ENCODE assay signal across 15 mouse cellular contexts in the genomic region with DNA sequence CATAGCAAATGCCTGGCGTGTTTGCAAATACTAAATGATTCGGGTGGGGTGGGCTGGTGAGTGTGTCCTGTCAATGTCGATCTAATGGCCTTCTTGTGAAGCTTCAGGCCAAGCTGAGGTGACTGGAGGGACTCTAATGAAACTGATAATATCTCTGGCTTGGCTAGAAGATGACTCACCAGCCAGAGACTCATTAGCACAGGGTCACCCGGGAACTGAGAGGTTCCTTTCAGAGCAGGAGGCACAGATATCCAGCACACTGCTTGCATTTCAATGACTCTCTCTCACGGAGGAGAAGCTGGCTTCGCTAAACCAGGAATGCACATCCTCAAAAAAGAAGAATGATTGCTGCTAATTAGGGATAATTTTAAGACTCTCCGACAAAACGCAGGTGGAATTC.
DNase-seq lines count a peak whose midpoint lies in the region; ATAC-seq and TF ChIP-seq lines count a peak whose summit lies in the region.
"Had no signal": no experiment of that assay in that cellular context is flagged by ENCODE, and none has a peak within 500 bp of the region (broad histone marks: within the 10 kb centered on the region; RNA-seq: fewer than 3 reads in every experiment).

No protein-coding gene starts in this region.

- in situ Hi-C loops in CH12.LX (cut with MboI; ENCODE audit: low pct_ligation_motif_present, low pct_unique_long_range_greater_than_20kb, low sequenced_read_pairs), result no loop called here

- H3K27me3 ChIP-seq in forebrain, embryonic 16.5 days (replicated peaks; ENCODE audit: control insufficient read depth, insufficient read depth, low read length), result no peaks in the 10 kb centered on the region
- no peaks in the 10 kb centered on the region for H3K27me3 ChIP-seq in forebrain, embryonic 12.5 days
- no peaks in the 10 kb centered on the region for H3K27me3 ChIP-seq in CH12.LX (replicated peaks)
- H3K27me3 ChIP-seq in intestine, embryonic 16.5 days (replicated peaks; ENCODE audit: control insufficient read depth, insufficient read depth, low read length), result no peaks in the 10 kb centered on the region
- H3K27me3 ChIP-seq: limb, embryonic 12.5 days; liver, embryonic 15.5 days; Patski had no signal

- H3K79me2 ChIP-seq in CH12.LX (replicated peaks; ENCODE audit: control insufficient read depth, extremely low read depth, insufficient read depth, poor library complexity, severe bottlenecking), result no peaks in the 10 kb centered on the region

- no peak overlapping the region for H3K27ac ChIP-seq in forebrain, embryonic 16.5 days (ENCODE audit: low read length)
- H3K27ac ChIP-seq in forebrain, embryonic 12.5 days, result no peak overlapping the region
- no peak overlapping the region for H3K27ac ChIP-seq in CH12.LX (ENCODE audit: insufficient read depth, low read depth)
- no peak overlapping the region for H3K27ac ChIP-seq in intestine, embryonic 16.5 days (ENCODE audit: low read length)
- H3K27ac ChIP-seq: limb, embryonic 12.5 days; liver, embryonic 15.5 days had no signal

- no peak for TF ChIP-seq CTCF in CH12.LX (conservative IDR thresholded peaks at IDR 0.05 in 1 of 2, IDR thresholded peaks at IDR 0.05 in 1 of 2; ENCODE audit: low read depth in 2 of 2, low read length in 2 of 2)

- no peak for TF ChIP-seq POLR2A in CH12.LX (IDR thresholded peaks at IDR 0.05; ENCODE audit: low read depth, low read length)

- no peak overlapping the region for H3K9ac ChIP-seq in forebrain, embryonic 16.5 days (replicated peaks; ENCODE audit: low read depth, low read length)
- H3K9ac ChIP-seq in forebrain, embryonic 12.5 days, result no peak overlapping the region
- H3K9ac ChIP-seq in CH12.LX (ENCODE audit: insufficient read depth, low read depth), result no peak overlapping the region
- no peak overlapping the region for H3K9ac ChIP-seq in intestine, embryonic 16.5 days (ENCODE audit: low read depth, low read length)
- H3K9ac ChIP-seq: limb, embryonic 12.5 days; liver, embryonic 15.5 days had no signal

- no peaks in the 10 kb centered on the region for H3K36me3 ChIP-seq in forebrain, embryonic 16.5 days (ENCODE audit: control insufficient read depth, insufficient read depth)
- H3K36me3 ChIP-seq in forebrain, embryonic 12.5 days (replicated peaks), result no peaks in the 10 kb centered on the region
- no peaks in the 10 kb centered on the region for H3K36me3 ChIP-seq in CH12.LX (replicated peaks in 1 of 2; ENCODE audit: control insufficient read depth in 1 of 2, insufficient read depth in 1 of 2, low read length in 1 of 2)
- H3K36me3 ChIP-seq in intestine, embryonic 16.5 days (ENCODE audit: control insufficient read depth, insufficient read depth, low read length), result no peaks in the 10 kb centered on the region
- H3K36me3 ChIP-seq: limb, embryonic 12.5 days; liver, embryonic 15.5 days had no signal

- no peaks in the 10 kb centered on the region for H3K9me3 ChIP-seq in forebrain, embryonic 16.5 days (ENCODE audit: control insufficient read depth, low read length)
- no peaks in the 10 kb centered on the region for H3K9me3 ChIP-seq in forebrain, embryonic 12.5 days
- H3K9me3 ChIP-seq in CH12.LX (replicated peaks; ENCODE audit: low read length), result no peaks in the 10 kb centered on the region
- H3K9me3 ChIP-seq in intestine, embryonic 16.5 days (ENCODE audit: control insufficient read depth, low read length), result no peaks in the 10 kb centered on the region
- H3K9me3 ChIP-seq: limb, embryonic 12.5 days; liver, embryonic 15.5 days had no signal

- no peak overlapping the region for H3K4me3 ChIP-seq in forebrain, embryonic 16.5 days (replicated peaks; ENCODE audit: low read length)
- H3K4me3 ChIP-seq in forebrain, embryonic 12.5 days (replicated peaks), result no peak overlapping the region
- no peak overlapping the region for H3K4me3 ChIP-seq in CH12.LX (replicated peaks in 1 of 3; ENCODE audit: low read depth in 2 of 3, low read length in 2 of 3, poor library complexity in 1 of 3)
- H3K4me3 ChIP-seq in intestine, embryonic 16.5 days (ENCODE audit: low read length), result no peak overlapping the region
- H3K4me3 ChIP-seq: limb, embryonic 12.5 days; liver, embryonic 15.5 days had no signal

- ATAC-seq in forebrain, embryonic 16.5 days, result peak; percentile 55
- no peak for ATAC-seq in forebrain, embryonic 12.5 days (ENCODE audit: low FRiP score)
- ATAC-seq in intestine, embryonic 16.5 days, result no peak
- ATAC-seq: Patski had no signal

- intact Hi-C loops in left cerebral cortex, postnatal 25 days (cut with DNase I), result loop anchor here (5.0 kb wide), 1 partner anchor 251 kb away; no protein-coding TSS in a partner anchor

- dilution Hi-C loops in CH12.LX (cut with MboI; ENCODE audit: extremely low pct_ligation_motif_present, extremely low pct_unique_long_range_greater_than_20kb, low sequenced_read_pairs), result no loop called here

- peak; percentile 9 to 10 for DNase-seq in left cerebral cortex, postnatal 25 days (ENCODE audit: low spot score in 2 of 2)
- no peak for DNase-seq in left cerebral cortex, adult 18-20 months (ENCODE audit: low spot score in 2 of 2)
- no peak for DNase-seq in CH12.LX (ENCODE audit: extremely low read depth)
- DNase-seq in adrenal gland, postnatal 10 days, result peak; percentile 6
- DNase-seq in T-cell, adult 2 months (ENCODE audit: low spot score), result no peak
- DNase-seq: cerebellum, adult 8-10 months; embryo, embryonic 11 days; lung, postnatal 14 days; right cerebral cortex, postnatal 4 days had no signal

- no peak for TF ChIP-seq EP300 in CH12.LX (IDR thresholded peaks at IDR 0.05; ENCODE audit: low read length)

- no peak overlapping the region for H3K4me2 ChIP-seq in forebrain, embryonic 16.5 days (ENCODE audit: low read length)
- no peak overlapping the region for H3K4me2 ChIP-seq in forebrain, embryonic 12.5 days
- peak overlapping the region; percentile 51; the same call in 1 of the 2 replicates for H3K4me2 ChIP-seq in CH12.LX (ENCODE audit: insufficient read depth, low read depth, poor library complexity, severe bottlenecking)
- H3K4me2 ChIP-seq in intestine, embryonic 16.5 days (ENCODE audit: low read depth, low read length), result no peak overlapping the region
- H3K4me2 ChIP-seq: limb, embryonic 12.5 days; liver, embryonic 15.5 days had no signal

- H3K4me1 ChIP-seq in forebrain, embryonic 16.5 days (replicated peaks; ENCODE audit: control insufficient read depth, insufficient read depth, low read length), result no peaks in the 10 kb centered on the region
- no peaks in the 10 kb centered on the region for H3K4me1 ChIP-seq in forebrain, embryonic 12.5 days
- H3K4me1 ChIP-seq in CH12.LX (ENCODE audit: control insufficient read depth in 1 of 2, insufficient read depth in 2 of 2), result peaks cover 3 to 8% of the 10 kb centered on the region in 2 experiments; a peak in 2 of 4 replicates
- no peaks in the 10 kb centered on the region for H3K4me1 ChIP-seq in intestine, embryonic 16.5 days (ENCODE audit: control insufficient read depth, insufficient read depth, low read length)
- H3K4me1 ChIP-seq: limb, embryonic 12.5 days; liver, embryonic 15.5 days had no signal

- no peak for TF ChIP-seq RAD21 in CH12.LX (IDR thresholded peaks at IDR 0.05; ENCODE audit: low read depth, low read length)

- WGBS in forebrain, embryonic 16.5 days, result 47% methylated on average over 8 of the region's 8 CpGs
- 66% methylated on average over 8 of the region's 8 CpGs for WGBS in forebrain, embryonic 12.5 days
- WGBS in intestine, embryonic 16.5 days, result 53% methylated on average over 8 of the region's 8 CpGs

TF ChIP-seq in CH12.LX, 34 proteins besides CTCF, POLR2A, EP300 and RAD21:
- TF ChIP-seq TBP (conservative IDR thresholded peaks at IDR 0.05; ENCODE audit: low read depth, low read length), result no peak
- TF ChIP-seq JUND (conservative IDR thresholded peaks at IDR 0.05; ENCODE audit: low read depth, low read length), result no peak
- TF ChIP-seq MXI1 (IDR thresholded peaks at IDR 0.05; ENCODE audit: low read depth, low read length), result no peak
- no peak for TF ChIP-seq USF2 (conservative IDR thresholded peaks at IDR 0.05; ENCODE audit: low read depth, low read length)
- no peak for TF ChIP-seq MYC (IDR thresholded peaks at IDR 0.05; ENCODE audit: low read depth, low read length)
- TF ChIP-seq ZMIZ1 (IDR thresholded peaks at IDR 0.05; ENCODE audit: low read depth, low read length), result no peak
- TF ChIP-seq SMC3 (IDR thresholded peaks at IDR 0.05; ENCODE audit: low read depth, low read length), result no peak
- TF ChIP-seq CHD2 (IDR thresholded peaks at IDR 0.05; ENCODE audit: low read length), result no peak
- TF ChIP-seq UBTF (IDR thresholded peaks at IDR 0.05; ENCODE audit: low read depth, low read length), result no peak
- TF ChIP-seq USF1 (IDR thresholded peaks at IDR 0.05; ENCODE audit: low read depth, low read length), result no peak
- no peak for TF ChIP-seq NRF1 (IDR thresholded peaks at IDR 0.05; ENCODE audit: low read depth, low read length)
- TF ChIP-seq CHD1 (IDR thresholded peaks at IDR 0.05; ENCODE audit: low read depth, low read length), result no peak
- no peak for TF ChIP-seq MAFK (IDR thresholded peaks at IDR 0.05; ENCODE audit: insufficient replicate concordance, low read length)

Comparison
In these comparisons a context has a peak if more than half of its experiments do, and no peak if none do; other contexts are left out.
1. DNase-seq: peak in left cerebral cortex, postnatal 25 days (2 of 2) and adrenal gland, postnatal 10 days (single experiment); none in left cerebral cortex, adult 18-20 months (0 of 2), CH12.LX (single experiment) and T-cell, adult 2 months (single experiment).